ENCODE assay signal across 12 mouse cellular contexts in the genomic region with DNA sequence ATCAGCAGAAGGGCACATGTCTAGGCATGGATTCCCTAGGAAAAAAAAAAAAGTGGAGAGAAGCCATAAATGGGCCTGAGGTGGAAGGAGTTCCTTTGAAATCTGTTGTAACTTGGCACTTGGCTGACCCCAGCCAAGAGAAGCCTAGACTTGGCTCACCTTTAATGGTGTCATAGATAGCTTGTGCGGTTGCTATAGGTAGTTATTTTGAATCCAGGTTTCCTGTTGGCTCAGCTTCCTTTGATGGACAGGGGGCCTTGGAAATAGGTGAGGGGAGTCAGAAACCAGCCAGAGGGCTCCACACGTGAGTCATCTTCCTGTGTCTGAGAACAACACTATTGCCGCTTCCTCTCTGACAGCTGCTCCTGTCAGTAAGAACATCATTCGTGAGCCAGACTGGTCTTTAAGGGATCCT.
DNase-seq lines count a peak whose midpoint lies in the region; ATAC-seq lines count a peak whose summit lies in the region.
"Had no signal": no experiment of that assay in that cellular context is flagged by ENCODE, and none has a peak within 500 bp of the region (broad histone marks: within the 10 kb centered on the region; RNA-seq: fewer than 3 reads in every experiment).

No protein-coding gene starts in this region.

- DNase-seq in heart, adult 8-10 months (ENCODE audit: low spot score) = peak; percentile 13
- no peak for DNase-seq in lung, postnatal 4 days
- peak; percentile 19 for DNase-seq in fibroblast of lung, adult 2 months (ENCODE audit: low read depth)
- no peak for DNase-seq in MN1 (ENCODE audit: low spot score)
- DNase-seq in layer of hippocampus, adult 9-11 months = no peak
- DNase-seq: cerebellum, postnatal 14 days; liver; thymus, postnatal 14 days had no signal

- no peak for ATAC-seq in heart, embryonic 11.5 days (replicated peaks; ENCODE audit: insufficient number of reproducible peaks, low FRiP score, low TSS enrichment)
- ATAC-seq in lung, embryonic 16.5 days (ENCODE audit: low read depth) = peak; percentile 43; the same call in 1 of the 2 replicates
- ATAC-seq in stomach, embryonic 16.5 days (ENCODE audit: insufficient read depth, low FRiP score) = peak; percentile 44; the same call in 1 of the 2 replicates

- H3K9me3 ChIP-seq in heart, embryonic 11.5 days (replicated peaks; ENCODE audit: control insufficient read depth, low read length) = no peaks in the 10 kb centered on the region
- H3K9me3 ChIP-seq in lung, embryonic 16.5 days (ENCODE audit: control insufficient read depth, low read length) = no peaks in the 10 kb centered on the region
- H3K9me3 ChIP-seq in stomach, embryonic 16.5 days (replicated peaks; ENCODE audit: control insufficient read depth, low read length) = no peaks in the 10 kb centered on the region
- H3K9me3 ChIP-seq: forebrain, embryonic 10.5 days had no signal

- no peak overlapping the region for H3K4me3 ChIP-seq in heart, embryonic 11.5 days (ENCODE audit: low read depth, low read length)
- H3K4me3 ChIP-seq in lung, embryonic 16.5 days (ENCODE audit: low read length) = no peak overlapping the region
- H3K4me3 ChIP-seq in stomach, embryonic 16.5 days (replicated peaks; ENCODE audit: low read length) = no peak overlapping the region
- H3K4me3 ChIP-seq: forebrain, embryonic 10.5 days had no signal

- H3K27ac ChIP-seq in heart, embryonic 11.5 days (ENCODE audit: low read depth, low read length) = no peak overlapping the region
- H3K27ac ChIP-seq in lung, embryonic 16.5 days (ENCODE audit: low read length) = peak overlapping the region; percentile 27; the same call in 1 of the 2 replicates
- H3K27ac ChIP-seq in stomach, embryonic 16.5 days (ENCODE audit: low read length) = no peak overlapping the region
- H3K27ac ChIP-seq: forebrain, embryonic 10.5 days had no signal

- 54% methylated on average over 4 of the region's 4 CpGs for WGBS in heart, embryonic 11.5 days (ENCODE audit: insufficient replicate concordance)
- WGBS in lung, embryonic 16.5 days = 53% methylated on average over 4 of the region's 4 CpGs
- 57% methylated on average over 4 of the region's 4 CpGs for WGBS in stomach, embryonic 16.5 days

- no peaks in the 10 kb centered on the region for H3K36me3 ChIP-seq in heart, embryonic 11.5 days (ENCODE audit: control insufficient read depth, insufficient read depth, low read length)
- H3K36me3 ChIP-seq in lung, embryonic 16.5 days (ENCODE audit: control insufficient read depth, insufficient read depth, low read length) = no peaks in the 10 kb centered on the region
- no peaks in the 10 kb centered on the region for H3K36me3 ChIP-seq in stomach, embryonic 16.5 days (ENCODE audit: control insufficient read depth, insufficient read depth, low read length)
- H3K36me3 ChIP-seq: forebrain, embryonic 10.5 days had no signal

- H3K9ac ChIP-seq in heart, embryonic 11.5 days (ENCODE audit: low read depth, low read length) = no peak overlapping the region
- H3K9ac ChIP-seq in lung, embryonic 16.5 days (ENCODE audit: low read length) = no peak overlapping the region
- H3K9ac ChIP-seq in stomach, embryonic 16.5 days (ENCODE audit: low read length) = no peak overlapping the region

- H3K4me2 ChIP-seq in heart, embryonic 11.5 days = no peak overlapping the region
- H3K4me2 ChIP-seq in lung, embryonic 16.5 days (ENCODE audit: low read depth, low read length) = no peak overlapping the region
- no peak overlapping the region for H3K4me2 ChIP-seq in stomach, embryonic 16.5 days (ENCODE audit: low read depth, low read length)

- no peaks in the 10 kb centered on the region for H3K4me1 ChIP-seq in heart, embryonic 11.5 days (ENCODE audit: control insufficient read depth, insufficient read depth, low read length)
- no peaks in the 10 kb centered on the region for H3K4me1 ChIP-seq in lung, embryonic 16.5 days (replicated peaks; ENCODE audit: control insufficient read depth, insufficient read depth, low read length)
- H3K4me1 ChIP-seq in stomach, embryonic 16.5 days (ENCODE audit: control insufficient read depth, insufficient read depth, low read length) = no peaks in the 10 kb centered on the region; the same call in 1 of the 2 replicates
- H3K4me1 ChIP-seq: forebrain, embryonic 10.5 days had no signal

- H3K27me3 ChIP-seq in heart, embryonic 11.5 days (ENCODE audit: control insufficient read depth, insufficient read depth, low read length) = no peaks in the 10 kb centered on the region
- H3K27me3 ChIP-seq in lung, embryonic 16.5 days (ENCODE audit: control insufficient read depth, insufficient read depth, low read depth, low read length) = no peaks in the 10 kb centered on the region
- H3K27me3 ChIP-seq in stomach, embryonic 16.5 days (ENCODE audit: control insufficient read depth, insufficient read depth, low read length) = no peaks in the 10 kb centered on the region

Comparison
In these comparisons a context has a peak if more than half of its experiments do, and no peak if none do; other contexts are left out.
1. DNase-seq: peak in heart, adult 8-10 months (single experiment) and fibroblast of lung, adult 2 months (single experiment); none in lung, postnatal 4 days (0 of 2), MN1 (single experiment) and layer of hippocampus, adult 9-11 months (single experiment).